Mouse (Mus musculus): ENCODE data around the gene Setx.
A peak's percentile ranks its signal among the peaks of the same experiment; 100 is the strongest.
"Not testable (repeated sequence)": the region's sequence is repeated elsewhere in the genome, so short reads cannot be mapped to it uniquely, and the experiment has no call there.

Gene Setx

DNA sequence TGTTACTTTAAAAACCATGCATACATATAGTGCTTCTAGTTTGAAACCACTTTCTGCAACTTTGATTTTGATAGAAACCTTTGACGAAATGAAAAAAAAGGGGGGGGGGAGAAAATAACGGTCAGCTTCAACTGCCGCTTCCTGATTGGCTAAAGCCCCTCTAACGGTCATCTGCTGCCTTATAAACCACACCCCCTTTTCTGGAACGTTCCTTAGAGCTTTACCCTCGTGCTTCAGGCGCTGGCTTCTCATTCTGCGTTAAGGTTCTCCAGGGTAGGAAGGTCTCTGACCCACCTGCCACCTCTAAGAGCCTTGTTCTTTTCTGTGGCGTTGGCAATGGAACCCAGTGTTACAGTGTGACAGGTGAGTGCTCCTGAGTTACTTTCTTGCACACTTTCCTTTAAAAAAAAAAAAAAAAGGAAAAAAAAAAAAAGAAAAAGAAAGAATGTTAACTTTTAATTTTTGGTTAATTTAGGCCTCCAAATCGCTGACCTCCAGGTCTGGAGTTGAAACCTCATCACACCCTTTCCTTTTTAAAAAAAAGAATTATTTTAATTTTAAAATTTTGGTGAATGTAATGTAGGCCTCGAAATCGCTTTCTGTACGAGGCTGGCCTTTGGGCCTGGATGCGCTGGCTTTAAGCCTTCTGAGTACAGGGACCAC, at the start of gene Setx:
TSS of gene Setx (plus strand) at position 275 of the 663 bp plus-strand sequence.
- DNase-seq (ENCODE audit: low read depth, low spot score), result peak; percentile 80

DNA sequence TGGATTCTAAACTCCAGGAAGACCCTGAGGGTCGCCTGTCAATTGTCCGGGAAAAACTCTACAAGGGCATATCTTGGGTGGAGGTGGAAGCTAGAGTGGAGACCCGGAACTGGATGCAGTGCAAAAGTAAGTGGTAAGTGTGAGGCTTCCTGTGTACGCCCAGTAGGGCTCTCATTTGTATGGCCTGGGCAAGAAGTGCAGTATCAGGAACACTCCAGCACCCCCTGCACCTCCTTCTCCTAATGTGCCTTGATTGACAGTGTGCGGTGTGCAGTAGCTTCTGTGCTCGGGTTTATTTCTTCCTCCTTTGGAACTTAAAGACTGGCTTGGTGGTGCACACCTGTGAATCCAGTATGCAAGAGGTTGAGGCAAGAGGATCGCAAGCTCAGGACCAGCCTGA, 49.3 kb upstream of the Setx start:
- peak; percentile 74 for DNase-seq (ENCODE audit: low read depth, low spot score)

DNA sequence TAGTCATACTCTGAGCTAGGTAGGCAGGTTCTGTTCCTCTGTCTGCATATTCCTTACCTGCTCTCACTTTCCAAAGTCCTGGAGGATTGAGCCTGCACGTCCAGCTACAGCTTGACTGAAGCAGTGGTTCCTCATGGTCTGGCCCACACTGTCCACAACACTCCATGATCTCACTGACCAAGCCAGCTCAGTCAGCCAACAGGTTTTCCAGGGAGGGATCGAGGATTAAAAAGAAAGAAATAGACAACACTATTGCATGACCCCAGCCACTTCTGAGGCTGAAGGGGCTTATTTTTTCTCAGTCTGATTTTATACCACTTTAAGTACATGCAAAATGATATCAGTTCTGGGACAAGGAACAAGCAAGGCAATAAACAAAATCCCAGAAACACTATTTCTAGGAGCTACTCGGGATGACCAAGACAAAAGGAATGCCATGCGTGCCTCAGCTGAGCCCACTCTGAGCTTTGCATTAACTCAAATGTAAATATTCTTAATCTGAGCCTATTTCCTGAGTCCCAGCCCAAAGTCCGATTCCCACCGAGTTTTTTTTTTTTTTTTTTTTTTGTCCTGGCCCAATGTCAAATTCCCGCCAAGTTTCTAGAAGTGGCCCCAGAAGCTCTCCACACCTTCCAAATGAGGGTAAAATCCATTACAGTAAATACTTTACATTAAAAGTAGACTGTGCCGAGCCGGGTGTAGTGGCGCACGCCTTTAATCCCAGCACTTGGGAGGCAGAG, 48.5 kb upstream of the Setx start:
- peak; percentile 91 for DNase-seq (ENCODE audit: low read depth, low spot score)

DNA sequence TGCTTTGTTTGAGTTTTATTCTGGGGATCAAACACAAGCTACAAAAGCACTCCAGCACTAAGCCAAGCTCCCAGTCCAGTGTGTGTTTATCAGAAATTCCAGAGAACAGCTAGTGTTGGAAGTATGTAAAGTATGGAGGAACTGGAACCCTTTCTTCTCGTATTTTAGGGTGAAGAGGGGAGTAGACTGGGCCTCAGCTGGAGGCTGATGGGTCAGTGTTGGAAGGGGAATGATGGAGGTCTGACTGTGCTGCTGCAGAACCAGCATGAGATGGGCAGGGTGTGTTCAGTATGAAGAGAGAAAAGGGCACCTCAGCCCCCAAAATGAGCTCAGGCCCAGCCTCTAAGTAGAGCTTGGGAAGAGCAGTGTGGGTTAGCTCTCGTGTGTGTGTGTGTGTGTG, 47.8 kb upstream of the Setx start:
- peak; percentile 59 for DNase-seq (ENCODE audit: low read depth, low spot score)

DNA sequence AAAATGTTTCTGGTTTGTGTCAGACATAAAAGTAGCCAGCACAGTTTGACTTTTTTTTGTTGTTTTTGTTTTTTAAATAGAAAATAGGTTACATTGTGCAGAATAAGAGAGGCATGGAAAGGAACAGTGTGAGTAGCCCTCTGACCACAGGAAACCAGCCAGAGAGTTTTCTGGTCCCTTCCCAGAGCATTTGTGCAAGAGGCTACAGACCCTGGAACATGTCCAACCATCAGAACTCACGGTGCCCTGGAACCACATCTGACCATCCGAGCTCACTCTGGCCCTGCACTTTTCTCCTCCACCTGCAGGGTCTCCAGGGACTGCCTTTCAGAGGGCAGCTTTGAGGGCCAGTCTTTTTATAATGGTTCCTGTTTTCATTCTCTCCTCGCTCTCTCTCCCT, 42.0 kb upstream of the Setx start:
- DNase-seq (ENCODE audit: low read depth, low spot score), result no peak

DNA sequence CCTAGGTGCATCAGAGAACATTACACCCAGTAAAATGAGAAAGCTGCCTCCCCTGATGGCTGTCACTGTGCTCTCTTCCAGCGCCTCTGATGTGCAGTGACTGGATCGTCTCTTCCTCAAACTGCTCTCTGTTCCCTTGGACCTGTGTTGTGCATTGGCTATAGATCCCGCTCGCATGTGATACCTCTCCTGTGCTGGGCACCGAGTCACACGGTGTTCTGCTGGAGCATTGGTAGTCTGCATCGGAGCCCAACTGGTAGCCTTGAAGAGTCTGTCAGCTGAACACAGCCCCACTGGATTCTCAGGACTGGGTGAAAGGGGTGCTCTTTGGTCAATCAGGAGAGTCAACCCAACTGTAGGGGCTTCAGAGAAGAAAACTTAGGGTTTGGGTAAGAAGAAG, 38.0 kb upstream of the Setx start:
- no peak for DNase-seq (ENCODE audit: low read depth, low spot score)

DNA sequence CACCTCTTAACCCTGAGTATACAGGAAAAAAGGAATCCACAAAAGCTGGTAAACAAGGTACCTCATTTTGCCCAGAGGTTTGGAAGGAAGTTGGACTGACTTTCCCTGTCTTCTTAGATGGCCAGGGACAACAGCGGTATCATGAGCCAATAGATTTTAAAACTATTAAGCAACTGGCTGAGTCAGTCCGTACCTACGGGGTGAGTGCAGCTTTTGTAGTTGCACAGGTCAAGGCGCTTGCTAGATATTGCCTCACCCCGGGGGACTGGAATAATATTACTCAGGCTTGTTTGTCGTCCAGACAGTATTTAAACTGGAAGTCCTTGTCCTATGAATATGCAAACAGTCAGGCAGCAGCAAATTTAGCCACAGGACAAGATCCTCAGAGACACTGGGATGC, 34.7 kb upstream of the Setx start:
- not testable (repeated sequence) for DNase-seq (ENCODE audit: low read depth, low spot score)

DNA sequence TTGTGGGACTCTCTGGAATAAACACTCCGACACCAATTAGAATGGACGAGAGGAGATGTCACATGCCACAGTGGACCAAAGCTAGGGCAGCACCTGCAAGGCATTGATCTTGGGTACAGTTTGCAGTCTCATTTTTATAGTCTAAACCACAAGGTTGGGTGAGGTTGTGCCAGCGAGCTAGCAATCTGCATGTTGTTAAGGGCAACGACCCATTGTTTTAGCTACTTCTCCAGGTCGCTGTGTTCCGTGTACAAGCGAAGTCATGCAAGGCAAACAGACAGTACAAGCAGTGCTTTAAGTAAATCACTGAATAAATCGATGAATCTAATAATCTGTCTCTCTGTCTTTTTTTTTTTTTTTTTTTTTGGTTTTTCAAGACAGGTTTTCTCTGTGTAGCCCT, 28.3 kb upstream of the Setx start:
- DNase-seq (ENCODE audit: low read depth, low spot score), result peak; percentile 61

DNA sequence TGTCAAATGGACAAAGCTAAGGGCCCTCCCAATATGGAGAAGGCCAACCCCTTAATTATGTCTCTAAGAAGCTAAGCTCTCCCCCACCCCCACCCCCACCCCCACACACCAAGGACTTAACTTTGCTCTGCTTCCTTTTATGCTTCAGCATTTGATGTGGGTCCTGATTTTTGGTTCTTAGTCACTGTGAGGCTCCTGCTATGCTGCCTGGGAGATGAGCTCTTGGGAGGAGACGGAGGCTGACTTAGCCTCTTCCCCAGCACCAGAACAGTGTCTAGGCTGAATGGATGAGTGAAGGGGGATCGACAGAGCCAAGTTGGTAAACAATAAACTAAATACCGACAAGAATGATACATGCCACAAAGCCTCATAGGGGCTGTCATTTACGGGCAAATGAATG, 27.2 kb upstream of the Setx start:
- peak; percentile 63 for DNase-seq (ENCODE audit: low read depth, low spot score)

DNA sequence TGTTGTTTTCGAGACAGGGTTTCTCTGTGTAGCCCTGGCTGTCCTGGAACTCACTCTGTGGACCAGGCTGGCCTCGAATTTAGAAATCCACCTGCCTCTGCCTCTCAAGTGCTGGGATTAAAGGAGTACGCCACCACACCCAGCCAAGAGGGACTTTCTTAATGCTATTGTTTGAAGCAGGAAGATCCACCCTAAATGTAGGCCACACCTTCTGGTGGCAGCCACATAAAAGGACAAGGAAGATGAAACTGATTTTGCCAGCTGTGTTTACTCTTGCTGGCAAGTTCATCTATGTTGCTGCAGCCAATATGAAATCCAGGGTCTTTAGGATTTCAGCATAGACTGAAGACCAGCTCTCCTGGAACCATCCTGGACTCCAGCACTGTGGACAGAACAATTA, 26.5 kb upstream of the Setx start:
- peak; percentile 97 for DNase-seq (ENCODE audit: low read depth, low spot score)

DNA sequence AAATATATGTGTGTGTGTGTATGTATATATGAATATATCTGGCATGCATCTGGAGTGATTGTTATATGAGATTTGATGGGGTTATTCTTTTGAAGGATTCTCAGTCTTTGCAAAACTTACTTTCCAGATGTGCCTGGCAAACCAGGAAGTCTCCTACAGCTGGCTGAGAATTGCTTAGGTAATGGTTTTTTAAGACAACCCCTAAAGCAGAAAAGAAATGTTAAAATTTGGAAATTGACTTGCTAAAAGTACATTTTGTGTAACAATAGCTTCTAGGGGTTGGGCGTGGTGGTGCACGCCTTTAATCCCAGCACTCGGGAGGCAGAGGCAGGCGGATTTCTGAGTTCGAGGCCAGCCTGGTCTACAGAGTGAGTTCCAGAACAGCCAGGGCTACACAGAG, 26.0 kb upstream of the Setx start:
- DNase-seq (ENCODE audit: low read depth, low spot score), result peak; percentile 90

DNA sequence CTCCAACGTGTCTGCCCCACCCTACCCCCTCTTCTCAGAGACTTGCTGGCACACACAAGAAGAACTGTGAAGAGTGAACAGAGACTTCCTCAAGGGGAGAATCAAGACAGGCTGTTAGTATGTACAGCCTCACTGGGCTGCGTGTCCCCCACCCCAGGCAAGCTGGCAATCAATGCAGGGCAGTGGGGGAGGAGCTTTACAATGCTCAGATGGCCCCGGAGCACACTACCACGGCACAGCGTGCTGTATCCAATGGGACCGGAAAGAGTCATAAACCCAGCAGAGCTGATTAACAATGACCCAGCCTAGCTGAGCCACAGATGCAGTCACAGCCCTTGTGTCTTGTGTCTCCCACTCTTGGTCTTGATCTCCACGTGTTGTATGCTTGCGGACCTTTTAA, 25.2 kb upstream of the Setx start:
- DNase-seq (ENCODE audit: low read depth, low spot score), result peak; percentile 94

DNA sequence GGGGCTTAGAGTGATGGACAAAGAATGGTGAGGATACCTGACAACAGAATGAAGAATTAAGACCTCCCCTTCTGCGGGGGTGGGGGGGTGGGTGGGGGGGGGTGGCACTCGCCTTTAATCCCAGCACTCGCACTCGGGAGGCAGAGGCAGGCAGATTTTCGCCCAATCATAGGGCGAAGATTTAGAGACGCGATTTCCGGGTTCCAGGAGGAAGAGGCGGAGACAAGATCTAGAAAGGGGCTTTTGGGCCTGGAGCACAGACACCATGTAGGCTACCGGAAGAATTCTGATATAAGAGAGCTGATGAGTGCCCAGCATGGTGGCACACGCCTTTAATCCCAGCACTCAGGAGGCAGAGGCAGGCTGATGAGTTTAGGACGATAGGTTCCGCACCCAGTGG, 24.3 kb upstream of the Setx start:
- peak; percentile 95 for DNase-seq (ENCODE audit: low read depth, low spot score)

DNA sequence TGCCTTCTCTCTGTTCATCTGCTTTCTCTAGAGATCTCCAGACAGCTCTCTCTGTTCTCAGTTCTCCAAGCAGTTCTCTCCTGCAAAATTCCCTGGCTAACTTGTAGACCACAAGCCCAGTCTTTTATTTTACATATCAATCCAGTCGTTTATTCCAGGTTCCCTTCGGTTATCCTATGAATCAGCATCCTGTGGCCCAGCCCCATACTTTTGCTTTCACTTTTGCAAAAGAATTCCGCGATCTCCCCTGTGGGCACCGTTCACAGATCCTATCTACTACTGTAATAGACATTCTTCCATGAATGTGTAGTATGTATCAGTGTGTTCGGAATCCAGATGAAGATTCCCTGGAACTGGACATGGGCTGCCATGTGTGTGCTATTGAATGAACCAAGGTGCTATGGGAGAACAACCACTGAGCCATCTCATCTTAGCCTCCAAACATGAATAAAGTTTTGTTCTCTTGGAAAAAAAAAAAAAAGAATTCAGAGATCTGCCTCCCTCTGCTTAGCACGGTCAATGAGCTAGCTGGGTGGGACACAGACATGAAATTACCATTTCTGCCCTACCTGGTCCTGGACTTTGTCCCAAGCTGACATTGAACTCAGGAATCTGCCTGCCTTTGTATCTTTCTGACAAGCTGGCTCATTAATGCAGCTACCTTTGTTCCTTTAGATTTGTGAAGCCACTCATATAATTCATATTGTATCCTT, 23.0 kb upstream of the Setx start:
- peak; percentile 95 for DNase-seq (ENCODE audit: low read depth, low spot score)

DNA sequence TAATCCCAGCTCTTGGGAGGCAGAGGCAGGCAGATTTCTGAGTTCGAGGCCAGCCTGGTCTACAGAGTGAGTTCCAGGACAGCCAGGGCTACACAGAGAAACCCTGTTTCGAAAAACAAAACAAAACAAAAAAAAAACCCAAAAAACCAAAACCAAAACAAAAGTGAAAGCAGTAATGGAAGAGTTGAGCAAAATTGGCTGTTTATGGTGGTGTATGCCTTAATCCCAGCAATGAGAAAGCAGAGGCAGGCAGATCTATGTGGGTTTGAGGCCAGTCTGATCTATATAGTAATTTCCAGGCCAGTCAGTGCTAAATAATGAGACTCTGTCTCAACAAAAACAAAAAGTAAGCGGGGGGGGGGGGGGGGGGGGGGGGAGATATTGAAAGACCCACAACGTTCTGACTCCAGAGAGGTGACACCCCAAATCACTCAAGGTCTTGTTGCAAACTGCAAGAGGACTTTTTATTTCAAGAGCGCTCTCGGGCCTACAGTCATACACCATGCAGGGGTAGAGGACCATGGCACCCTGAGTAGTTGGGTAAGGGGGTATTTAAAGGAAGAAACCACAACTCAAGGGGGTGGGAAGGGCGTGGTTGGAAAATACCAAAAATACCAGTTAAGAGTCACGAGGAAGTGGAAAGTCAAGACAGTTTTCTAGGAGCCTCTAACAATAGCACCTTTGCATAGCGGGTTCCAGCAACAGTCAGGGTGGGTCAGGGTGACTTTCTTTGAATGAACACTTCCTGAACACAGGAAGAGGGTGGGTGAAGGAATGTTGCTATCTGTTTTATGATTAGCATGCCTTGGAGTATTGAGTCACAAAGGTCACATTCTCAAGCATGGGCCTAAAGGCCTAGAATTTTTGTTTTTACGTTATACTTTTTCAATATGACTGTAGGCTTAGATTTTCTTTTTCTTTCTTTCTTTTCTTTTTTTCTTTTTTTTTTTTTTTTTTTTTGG, 21.3 kb upstream of the Setx start:
- DNase-seq (ENCODE audit: low read depth, low spot score), result peak; percentile 90

DNA sequence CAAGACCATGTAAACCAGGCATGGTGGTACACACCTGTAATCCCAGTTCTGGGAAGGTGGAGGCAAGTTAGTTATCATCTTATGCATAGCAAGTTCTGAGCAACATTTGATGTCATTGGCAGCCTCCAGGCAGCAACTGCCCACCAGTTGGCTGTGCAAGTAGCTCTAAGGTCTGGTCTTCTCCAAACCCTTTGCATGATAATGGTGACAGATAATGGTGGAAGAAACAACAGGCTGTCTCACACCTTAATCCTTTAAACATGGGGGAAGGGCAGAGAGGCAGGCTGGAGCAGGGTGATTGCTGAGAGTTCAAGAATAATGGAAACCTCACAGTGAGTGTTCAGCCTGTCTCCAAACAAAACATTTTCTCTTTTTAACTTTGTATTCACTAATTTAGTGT, 3.0 kb upstream of the Setx start:
- DNase-seq (ENCODE audit: low read depth, low spot score), result peak; percentile 97

DNA sequence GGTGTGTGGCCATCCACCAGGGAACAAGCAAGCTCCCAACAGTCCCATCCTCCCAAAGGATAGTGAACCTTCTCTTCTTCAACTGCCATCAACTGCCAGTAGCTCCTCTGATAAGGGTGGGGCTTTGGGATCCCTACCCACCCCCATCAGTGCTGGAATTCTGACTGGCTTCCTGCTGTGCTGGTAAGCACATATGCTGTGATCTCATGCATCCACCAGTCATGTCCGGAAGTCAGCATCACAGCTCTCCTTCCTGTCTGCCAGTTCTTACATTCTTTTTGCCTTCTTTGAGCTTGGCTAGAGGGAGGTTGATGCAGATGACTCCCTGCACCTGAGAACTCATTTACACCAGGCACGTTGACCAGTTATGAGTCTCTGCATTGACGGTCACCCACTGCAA, 1.5 kb upstream of the Setx start:
- DNase-seq (ENCODE audit: low read depth, low spot score), result peak; percentile 98

DNA sequence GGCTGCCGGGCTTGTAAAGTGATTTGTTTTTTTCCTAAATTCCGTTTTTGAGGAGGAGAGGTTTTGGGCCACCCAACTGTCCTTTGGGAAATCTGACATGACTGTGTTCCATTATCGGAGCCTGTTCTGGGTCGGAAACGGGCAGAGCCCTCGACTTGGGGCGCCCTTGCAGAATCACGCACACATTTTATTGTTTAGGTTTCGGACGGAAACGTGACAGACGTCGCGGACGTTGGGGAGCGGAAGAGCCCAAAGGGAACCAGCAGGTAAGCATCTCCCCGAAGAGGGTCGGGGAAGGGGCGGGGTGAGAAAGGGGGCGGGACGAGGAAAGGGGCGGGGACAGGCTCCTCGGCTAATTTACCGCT, 572 bp downstream of the Setx start:
- no peak for DNase-seq (ENCODE audit: low read depth, low spot score)

DNA sequence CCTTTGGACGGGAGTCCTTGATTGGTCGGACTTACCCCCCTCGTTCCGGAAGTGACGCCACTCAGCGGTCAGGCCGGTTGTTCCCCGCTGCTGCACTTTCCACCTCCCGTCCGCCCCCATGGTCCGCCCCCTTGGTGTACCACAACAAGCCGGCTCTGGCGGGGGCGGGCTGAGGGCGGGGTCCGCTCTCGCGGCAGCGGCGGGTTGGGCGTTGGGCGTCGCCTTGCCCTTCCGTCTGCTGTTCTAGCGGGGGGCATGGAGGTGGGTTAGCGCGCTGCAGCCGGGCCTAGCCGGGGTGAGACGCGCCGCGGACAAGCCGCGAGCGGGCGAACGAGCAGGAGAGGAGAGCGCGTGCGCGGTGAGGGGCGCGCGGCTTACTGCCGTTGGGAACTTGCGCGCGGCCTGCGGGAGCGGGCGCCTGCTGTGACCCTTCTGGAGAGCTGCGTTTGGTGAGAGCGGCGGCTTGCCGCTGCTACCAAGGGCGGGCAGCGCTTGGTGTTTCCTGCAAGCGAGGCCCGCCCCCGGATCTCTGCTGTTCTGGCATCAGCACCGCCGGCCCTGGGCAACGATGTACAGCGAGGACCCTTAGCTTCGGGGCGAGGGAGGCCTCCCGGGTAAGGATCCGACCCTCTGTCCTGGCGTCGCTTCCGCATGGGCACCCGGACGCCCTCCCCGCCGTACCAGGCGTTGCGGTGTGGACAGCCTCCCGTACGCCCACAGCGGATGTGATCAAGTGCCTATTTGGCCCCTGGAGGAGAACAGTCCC, 1.1 kb downstream of the Setx start:
- peak; percentile 100 for DNase-seq (ENCODE audit: low read depth, low spot score)

DNA sequence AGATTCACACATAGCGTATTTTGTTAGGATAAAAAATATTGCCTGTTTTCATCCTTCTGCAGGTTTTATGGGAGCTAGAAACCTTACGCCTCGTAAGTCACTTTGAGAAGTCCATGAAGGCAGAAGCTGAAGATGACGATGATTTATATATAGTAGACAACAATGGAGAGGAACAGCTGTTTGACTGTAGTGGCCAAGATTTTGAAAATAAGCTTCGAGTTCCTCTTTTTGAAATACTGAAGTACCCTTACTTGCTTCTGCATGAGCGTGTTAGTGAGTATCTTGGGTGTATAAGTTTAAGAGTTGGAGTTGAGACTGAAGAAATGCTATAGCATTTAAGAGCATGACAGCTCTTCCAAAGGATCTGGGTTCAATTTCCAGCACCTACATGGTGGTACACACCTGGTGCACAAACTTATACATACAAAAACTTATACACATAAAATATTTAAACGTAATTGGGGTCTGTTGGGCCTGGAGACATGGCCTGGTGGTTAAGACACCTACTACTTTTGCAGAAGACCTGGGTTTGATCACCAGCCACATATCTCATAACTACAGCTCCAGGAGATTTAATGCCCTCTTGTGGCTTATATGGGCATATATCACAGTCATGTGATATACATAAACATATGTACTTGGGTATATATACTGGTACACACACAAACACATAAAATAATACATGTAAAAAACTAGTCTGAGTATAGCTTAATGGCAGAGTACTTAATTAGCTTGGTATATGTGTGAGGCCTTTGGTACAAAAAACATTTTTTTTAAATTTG, 6.3 kb downstream of the Setx start:
- no peak for DNase-seq (ENCODE audit: low read depth, low spot score)

Measured in R1 (cell line).